Mouse (Mus musculus) kidney, postnatal 4 days (tissue): ENCODE data around the gene Actl6a.
A peak's percentile ranks its signal among the peaks of the same experiment; 100 is the strongest.
"Not testable (repeated sequence)": the region's sequence is repeated elsewhere in the genome, so short reads cannot be mapped to it uniquely, and the experiment has no call there.

ENCODE experiments used
- DNase-seq, 2 experiments: peaks; one replicate each; pipeline ENCODE4 v3.0.0; 2021; ENCODE audit warnings: mixed read lengths in 2 of 2

Actl6a gene

DNA sequence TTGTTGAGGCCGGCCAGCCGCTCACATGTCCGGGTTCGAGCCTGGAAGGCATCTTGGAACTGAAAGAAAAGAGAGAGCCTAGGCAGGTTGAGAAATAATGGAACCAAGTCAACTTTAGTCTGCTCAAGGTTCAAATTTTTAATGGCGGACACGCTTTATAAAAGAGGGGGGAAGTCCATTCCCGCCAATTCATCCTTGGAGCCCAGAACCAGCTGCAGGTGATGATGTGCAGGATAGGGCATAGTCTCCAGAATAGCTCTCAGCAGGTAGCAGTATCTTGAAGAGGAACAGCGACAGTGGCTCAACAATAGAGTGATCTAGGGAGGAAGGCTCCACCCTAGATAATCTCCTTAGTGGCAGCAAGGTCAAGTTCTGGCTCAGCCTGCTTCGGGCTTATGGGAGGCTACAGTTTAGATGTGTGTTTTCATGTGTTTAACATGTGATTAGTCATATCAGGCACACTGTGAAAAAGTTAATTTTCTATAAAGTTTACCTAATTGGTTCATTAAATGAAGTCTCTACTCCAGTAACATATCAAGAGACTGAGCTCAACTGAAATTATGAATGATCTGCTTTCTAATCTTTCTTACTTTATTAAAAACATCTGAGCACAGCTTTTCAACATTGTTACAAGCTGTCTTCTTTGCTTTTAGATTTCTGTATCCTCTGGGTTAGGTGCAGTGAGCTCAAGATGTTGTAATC is at the start of gene Actl6a:
Gene Actl6a, plus strand, starts transcription at position 652 of the 702 bp plus-strand sequence.
- DNase-seq = not testable (repeated sequence)

DNA sequence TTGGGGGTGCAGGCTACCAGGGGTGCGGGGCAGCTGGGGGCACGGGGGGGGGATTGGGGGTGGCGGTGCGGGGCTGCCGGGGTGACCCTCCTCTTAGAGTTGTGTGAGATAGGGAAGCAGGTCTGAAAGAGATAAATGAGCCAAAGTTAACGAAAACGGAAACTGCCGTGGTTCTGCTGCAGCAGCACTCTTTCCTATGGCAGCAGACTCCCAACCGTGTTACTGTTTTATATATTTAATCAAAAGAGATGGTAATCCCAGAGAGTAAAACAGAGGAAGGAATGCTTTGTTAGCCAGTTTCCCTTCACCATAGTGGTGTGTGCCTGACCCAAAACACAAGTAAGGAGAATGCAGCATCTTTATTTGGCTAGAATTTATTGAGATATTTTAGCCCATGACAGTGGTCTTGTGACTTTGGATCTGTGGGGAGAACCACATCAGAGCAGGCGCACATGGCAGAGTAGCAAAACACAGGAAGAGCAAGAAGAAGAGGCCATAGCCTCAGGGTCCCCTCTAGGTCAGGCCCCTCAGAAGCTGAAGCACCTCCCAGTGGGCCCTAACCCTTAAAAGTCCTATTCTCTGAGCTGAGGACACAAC is 49.6 kb upstream of the Actl6a start:
- no peak for DNase-seq

DNA sequence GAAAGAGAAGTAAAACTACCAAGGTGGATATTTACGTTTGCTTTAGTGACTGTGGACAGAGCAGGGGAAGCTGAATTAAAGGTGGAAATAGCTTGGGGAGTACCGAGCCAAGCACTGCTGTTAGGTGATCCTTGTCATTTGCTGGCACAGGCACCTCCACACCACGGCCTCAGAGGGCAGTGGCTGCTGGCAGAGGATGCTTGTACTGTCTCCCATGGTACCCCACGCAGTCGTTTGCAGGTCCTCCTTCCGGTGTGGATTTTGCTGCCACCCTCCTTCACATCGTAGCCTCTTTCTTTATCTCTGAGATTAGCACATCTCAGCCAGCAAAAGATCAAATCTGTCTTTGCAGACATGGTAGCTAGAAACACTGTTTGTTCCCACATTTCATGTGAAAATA is 47.7 kb upstream of the Actl6a start:
- DNase-seq = no peak

DNA sequence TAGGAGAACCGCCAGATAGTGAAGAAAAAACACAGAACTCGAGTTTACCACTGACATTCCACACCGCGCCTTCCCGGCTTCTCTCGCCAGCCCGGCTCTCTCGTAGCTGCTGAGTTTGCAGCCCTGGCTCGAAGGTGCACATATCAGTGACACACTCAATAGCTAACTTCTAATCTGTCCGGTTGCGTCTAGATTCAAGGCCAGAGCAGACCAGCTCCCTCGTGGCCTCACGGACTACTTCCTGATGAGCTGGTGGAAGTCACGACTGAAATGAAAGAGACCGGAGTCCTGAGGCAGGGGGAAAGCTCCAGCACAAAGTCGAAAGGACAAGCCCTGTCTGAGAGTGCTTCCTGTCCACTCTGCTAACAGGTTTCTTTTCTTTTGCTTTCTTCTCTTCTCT is 47.3 kb upstream of the Actl6a start:
- DNase-seq = peak in 1 of 2 experiments; percentile 7

DNA sequence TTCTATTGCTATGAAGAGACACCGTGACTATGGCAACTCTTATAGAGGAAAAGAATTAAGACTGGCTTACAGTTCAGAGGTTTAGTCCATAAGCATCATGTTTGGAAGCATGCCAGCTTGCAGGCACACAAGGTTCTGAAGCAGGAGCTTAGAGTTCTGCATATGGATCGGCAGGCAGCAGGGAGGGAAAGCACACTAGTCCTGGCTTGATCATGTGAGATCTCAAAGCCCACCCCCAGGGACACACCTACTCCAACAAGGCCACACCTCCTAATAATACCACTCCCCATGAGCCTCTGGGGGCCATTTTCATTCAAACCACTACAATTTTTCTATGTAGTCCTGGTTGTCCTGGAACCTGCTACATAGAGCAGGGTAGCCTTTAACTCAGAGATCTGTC is 46.6 kb upstream of the Actl6a start:
- no peak for DNase-seq

DNA sequence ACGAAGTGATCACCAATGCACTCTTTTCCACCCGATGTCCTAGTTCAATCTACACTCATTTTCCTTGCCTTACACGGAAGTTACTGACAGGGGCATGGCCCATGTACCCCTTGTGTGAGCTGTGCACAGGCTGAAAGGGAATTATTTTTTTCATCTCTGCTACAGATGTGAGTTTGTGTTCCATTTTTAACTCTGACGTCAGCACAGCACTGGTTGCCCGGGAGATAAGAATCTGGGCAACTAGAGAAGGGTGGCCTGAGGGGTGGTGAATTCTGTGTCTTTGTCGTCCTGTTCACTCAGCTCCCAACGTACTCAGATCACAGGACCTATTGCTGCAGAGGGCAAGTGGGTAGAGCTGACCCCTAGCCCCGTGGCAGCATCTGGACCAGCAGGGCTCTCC is 45.8 kb upstream of the Actl6a start:
- no peak for DNase-seq

DNA sequence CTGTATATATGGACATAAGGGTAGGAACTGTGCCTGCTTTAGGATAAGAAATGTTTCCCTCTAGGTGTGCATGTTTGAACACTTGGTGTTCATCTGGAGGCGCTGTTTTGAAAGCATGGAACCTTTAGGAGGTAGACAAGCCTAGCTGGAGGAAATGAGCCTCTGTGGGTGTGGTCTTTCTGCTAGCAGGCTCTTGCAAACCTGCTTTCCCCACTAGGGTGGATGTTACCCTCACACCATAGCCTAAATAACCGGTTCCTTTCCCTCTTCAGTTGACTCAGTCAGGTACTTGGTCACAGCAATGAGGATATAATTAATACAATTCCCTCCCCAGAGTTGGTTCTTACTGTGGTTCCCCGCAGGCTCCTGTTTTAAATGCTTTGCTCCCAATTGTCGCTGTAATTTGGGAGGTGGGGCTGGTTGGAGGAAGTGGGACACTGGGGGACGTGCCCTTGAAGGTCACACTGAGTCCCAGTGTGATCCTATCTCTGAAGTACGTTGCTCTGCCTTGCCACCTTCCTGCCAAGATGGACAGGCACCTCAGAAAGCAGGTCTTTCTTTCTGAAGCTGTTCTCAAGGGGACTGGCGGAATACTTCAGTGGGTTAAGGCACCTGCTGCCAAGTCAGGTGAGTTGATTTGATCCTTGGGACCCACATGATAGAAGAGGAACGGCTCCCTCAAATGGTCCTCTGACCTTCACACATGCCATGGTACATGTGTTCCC is 45.1 kb upstream of the Actl6a start:
- no peak for DNase-seq

DNA sequence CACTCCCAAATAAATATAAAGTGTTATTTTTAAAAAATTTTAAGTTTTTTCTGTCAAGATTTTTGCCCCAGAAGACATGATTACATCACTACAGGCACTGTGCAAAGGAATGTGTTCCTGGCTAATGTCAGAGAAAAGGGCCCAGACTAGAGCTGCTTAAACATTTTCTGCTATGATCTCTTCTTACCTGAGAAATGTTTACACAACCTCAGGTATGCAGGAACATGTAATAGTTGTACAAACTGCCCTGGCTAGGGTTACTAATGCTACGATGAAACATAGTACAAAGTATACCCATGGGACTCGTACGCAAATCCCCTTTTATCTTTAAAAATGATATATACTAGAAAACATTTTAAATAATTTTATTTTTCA is 44.6 kb upstream of the Actl6a start:
- DNase-seq = no peak

DNA sequence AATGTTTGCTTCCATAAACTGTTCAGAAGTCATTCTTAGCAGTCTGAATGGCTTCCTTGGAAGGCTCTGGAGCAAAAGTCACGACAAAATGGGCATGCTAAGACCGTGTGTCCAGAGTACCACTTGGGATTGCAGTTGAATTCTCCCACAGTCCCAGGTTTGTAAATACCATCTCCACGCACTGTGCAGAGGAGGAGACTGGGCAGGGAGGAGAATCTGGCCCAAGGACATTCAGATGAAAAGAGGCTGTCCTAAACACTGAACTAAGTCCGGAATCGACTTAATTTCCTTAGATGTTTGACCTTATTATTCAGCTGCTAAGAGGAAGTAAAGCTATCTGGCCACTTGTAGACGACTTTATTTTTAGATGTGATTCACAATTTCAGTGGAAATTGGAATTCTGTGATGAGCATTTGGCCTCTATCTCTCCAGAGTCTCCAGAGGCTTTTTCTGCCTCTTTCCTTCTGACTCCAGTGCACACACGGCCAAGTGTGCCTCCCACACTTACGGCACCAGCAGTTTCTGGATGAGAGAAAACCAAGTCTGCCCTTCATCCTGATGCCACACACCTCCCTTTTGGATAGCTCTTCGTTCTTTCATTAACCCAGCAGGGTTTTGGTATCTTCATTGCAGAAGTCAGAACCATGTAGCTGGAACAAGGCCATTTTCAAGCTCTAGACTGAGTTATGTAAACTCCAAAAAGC is 37.7 kb upstream of the Actl6a start:
- DNase-seq = peak in 1 of 2 experiments; percentile 5

DNA sequence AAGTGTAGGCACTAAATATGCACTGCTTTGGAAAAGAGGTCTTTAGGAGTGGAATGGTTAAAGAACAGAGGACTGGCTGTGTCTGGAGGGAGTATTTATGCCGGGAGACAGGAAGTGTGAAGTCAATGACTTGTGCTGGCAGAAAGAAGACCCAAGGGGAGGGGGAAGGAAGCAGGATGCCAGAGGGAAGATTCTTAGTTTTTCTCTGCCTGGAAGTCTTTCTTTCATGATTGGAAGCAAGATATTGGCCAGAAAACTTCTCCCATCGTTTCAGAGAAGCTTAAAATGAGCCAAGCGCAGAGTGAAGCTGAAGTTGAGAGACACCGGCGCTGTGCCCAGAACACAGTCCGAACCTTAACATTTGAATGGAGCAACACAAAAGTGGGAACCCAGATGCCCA is 36.9 kb upstream of the Actl6a start:
- DNase-seq = peak; percentile 14 to 43

DNA sequence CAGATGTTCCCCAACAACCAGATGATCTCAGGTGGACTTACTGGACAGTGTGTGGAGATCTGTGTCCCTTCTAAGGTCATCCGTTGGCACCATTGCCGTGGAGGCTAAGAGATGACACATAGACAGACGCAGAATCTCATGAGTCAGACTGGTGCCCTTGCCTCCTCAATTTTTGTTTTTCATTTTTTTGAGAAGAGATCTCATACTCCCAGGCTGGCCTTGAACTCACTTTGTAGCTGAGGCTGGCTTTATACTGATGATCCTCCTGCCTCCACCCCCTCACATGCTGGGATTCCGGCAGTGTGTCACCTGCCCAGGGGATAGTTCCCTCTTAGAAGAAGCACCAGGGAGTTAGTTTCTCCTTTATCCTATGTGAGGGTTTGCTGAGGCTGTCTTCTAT is 35.9 kb upstream of the Actl6a start:
- no peak for DNase-seq

DNA sequence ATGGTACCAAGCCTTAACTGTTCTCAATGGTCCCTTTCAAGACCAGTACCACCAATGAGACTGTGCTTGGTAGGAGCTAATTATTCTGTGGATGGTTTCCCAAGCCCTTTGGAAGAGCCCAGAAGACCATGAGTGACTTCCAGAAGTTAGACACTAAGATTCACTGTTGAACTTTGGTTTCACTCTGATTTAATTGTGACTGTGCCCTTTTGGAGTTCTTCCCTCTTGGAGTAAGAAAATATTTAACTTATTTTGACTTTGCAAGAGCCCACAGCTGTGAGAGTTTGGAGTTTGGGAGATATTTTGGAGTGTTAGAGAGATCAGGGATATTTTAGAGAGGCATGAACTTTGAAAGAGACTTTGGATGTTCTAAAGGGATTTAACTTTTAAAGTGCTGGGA is 32.9 kb upstream of the Actl6a start:
- no peak for DNase-seq

DNA sequence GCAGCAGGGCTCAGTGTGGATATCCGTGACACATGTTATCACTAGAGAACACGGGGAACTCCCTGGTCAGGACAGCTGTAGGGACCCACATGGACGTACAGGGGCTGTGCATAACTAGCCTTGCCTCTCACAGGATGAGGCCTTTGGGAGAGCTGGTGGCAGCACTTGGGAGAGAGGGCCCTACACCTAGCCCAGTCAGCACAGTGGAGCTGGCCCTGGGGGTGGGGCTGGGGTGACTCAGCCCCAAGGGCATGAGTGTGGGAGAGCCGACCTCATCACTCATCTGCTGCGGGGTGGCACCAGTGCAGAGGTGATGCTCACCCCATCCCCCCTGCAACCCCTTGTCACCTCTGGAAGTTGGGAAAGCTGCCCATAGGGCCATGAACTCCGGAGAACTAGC is 29.7 kb upstream of the Actl6a start:
- no peak for DNase-seq

DNA sequence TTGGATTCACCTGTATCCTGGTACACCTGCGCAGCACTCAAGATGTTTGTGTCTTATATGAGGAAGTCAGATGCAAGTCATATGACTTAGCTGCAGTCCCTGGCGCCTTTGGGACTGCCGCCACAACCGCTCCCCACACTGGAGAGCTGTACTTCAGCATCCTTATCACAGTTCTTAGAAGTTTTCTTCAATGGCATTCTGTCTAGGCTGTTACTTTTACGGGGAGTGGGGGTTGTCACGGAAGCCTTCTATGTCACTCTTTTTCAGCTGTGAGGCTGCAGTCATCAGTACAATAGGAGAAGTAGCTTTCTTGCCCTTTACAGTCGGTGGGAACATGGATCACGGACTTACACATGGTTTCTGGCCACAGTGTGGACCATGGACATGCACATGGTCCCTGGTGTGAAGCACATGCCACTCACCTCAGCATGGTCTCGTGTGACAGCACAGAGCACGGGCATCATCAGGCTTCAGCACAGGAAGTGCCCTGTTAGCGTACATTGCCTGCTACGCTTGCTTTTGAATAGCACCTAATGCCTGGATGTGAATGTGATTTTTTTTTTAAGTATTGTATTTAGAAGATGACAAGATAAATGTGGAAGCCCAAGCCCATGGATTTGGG is 23.1 kb upstream of the Actl6a start:
- no peak for DNase-seq

DNA sequence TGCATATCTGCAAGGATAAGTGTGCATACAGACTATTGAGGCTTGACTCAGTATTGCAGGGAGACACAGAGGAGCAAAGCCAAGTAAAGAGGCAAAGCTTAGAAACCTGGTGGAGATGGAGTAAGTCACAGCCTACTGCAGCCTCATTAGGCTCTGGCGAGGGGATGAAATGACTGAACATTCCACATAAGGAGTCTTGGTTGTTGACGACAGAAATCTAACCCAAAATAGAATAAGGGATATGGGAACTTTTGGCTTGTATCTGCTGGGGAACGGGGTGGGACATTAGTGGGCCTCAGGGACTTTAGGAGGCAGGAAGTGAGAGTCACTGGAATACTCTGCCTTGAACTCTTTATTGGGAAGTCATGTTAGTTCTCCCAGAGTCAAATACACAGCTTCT is 21.5 kb upstream of the Actl6a start:
- DNase-seq = no peak

DNA sequence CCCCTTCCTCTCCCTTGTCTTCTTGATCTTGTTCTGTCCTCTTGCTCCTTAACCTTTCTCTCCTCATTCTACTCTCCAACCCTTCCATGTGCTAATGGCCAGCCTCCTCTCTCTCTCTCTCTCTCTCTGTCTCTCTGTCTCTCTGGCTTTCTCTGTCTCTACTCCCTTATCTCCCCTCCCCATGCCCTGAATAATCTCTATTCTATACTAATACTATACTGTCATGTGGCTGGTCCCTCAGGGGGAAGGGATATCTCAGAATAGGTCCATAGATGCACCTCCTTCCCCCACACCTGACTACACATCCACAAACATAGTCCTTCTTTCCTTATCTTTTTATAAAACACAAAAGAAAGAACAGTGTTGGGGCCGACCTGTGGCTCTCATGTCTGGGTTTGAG is 19.6 kb upstream of the Actl6a start:
- no peak for DNase-seq

DNA sequence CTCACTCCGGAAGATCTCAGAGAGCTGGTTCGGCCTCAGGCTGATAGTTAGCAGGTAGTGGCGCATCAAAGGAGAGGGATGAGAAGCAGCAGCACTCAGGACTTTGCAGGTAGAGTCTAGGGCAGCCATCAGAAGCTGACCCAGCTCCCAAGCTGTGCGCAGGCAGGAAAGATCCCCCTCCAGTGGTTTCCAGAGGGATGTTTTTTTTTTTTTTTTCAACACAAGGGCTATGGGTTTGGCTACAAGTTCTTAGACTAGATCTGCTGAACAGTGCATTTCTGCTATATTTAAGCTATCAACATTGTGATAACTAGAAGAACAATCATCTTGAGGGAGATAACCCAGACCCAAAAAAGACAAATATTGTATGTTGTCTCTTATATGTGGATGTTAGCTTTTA is 18.9 kb upstream of the Actl6a start:
- DNase-seq = no peak

DNA sequence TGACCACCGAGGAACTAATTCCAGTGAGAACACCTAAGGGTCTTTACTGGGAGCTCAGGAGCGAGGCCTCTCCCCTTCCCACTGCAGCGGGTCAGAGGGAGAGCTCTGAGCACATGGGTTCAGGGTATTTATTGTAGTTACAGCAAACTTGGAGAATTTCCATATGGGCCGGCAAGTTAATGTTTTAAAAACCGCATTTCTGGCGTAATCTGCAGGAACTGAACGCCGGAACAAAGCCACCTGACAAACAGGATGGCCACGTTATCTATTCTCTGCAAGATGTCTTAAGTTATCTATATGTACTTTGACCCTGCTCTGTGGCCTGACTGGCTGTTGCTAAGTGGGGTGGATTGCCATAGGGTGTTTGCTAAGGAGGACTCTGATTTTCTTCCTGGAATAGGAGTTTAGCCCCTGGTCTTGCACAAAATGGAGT is 16.5 kb upstream of the Actl6a start:
- no peak for DNase-seq

DNA sequence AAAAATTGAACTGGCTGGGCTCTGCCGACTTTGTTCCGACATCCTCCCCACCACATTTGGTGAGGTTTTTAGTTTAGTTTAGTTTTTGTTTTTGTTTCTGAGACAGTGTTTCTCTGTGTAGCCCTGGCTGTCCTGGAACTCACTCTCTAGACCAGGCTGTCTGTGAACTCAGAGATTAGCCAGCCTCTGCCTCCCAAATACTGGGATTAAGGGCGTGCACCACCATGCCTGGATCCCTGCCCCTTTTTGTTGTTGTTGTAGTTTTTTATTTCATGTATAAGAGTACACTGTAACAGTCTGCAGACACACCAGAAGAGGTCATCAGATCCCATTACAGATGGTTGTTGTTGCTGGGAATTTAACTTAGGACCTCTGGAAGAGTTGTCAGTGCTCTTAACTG is 16.1 kb upstream of the Actl6a start:
- DNase-seq = no peak

DNA sequence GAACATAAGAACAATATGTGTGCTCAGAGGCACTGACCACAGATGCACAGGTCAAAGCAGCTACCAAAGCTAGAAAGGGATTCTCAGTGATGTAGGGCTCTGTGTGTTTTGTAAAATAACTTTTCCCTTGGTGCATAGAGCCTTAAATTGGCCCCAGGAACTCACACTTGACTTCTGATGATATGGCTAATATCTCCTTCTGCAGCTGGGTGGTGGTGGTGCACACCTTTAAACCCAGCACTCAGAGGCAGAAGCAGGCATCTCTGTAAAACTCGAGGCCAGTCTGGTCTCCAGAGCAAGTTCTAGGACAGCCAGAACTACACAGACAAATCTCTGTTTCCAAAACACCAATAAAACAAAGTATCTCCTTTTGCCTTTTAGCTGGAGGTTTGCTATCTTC is 15.2 kb upstream of the Actl6a start:
- no peak for DNase-seq

DNA sequence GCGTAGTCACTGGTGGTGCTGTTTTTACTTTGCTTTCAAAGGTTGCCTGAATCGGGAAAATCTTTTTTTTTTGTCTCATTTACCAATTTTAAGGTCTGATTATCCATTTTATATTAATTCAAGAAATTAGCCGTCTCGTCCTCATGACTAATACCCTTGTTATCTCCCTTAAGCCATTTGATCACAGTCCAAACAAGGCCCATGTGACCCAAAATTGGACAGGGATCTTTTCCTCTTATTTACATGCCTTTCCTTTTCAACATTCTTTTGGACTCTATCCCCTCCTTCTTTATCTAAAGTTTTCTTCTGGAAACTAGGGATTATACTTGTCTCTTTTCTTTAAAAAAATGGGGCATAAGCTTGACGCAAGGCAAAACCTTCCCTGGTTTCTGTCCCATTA is 14.3 kb upstream of the Actl6a start:
- no peak for DNase-seq

DNA sequence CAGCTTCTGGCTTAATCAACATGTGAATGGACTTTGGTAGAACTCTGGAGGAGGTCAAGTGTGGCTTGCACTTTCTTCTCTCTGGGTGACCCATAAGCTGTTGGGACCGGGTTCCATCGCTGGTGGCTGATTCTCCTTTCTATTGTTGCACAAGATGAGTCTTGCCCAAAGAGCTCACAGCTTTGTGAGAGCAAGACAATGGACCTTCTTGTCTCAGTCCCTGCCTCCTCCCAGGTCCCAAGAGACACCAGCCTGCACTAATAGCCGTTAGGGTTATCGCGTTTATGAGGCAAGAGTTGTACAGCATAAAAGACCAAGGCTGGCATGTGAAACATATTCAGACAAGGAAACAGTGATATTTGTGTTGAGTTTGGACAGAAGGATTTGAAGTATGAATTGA is 11.9 kb upstream of the Actl6a start:
- DNase-seq = no peak
